Mouse (Mus musculus) small intestine, adult 2 months (tissue): ENCODE data around the gene Fbxo46. TPM values are rescaled to one million over a fixed set of nuclear protein-coding genes. Genes with fewer than 3 reads are reported as not detected.

Source experiments
- H3K27ac ChIP-seq: fragments of 200-500 bp; 2 replicates; pipeline ENCODE4 v1.5.1; 2012; ENCODE audit warnings: low read depth, low read length, control low read depth, inconsistent platforms; ENCODE audit not compliant: insufficient read depth
- H3K27me3 ChIP-seq: fragments of 200-500 bp; 2 replicates; pipeline ENCODE4 v1.6.1; 2012; ENCODE audit warnings: mild to moderate bottlenecking, moderate library complexity, low read length, inconsistent platforms; ENCODE audit not compliant: control insufficient read depth, insufficient read depth
- H3K36me3 ChIP-seq: fragments of 200-500 bp; 2 replicates; pipeline ENCODE4 v1.6.1; 2012; ENCODE audit warnings: mild to moderate bottlenecking, low read length, control low read depth, inconsistent platforms; ENCODE audit not compliant: control insufficient read depth, insufficient read depth
- H3K4me1 ChIP-seq: fragments of 200-500 bp; 2 replicates; pipeline ENCODE4 v1.6.1; 2012; ENCODE audit warnings: low read length, inconsistent platforms, mixed read lengths; ENCODE audit not compliant: control insufficient read depth, insufficient read depth, insufficient read length
- H3K4me3 ChIP-seq: fragments of 200-500 bp; 2 replicates; pipeline ENCODE4 v1.5.1; 2012; ENCODE audit warnings: low read depth, mild to moderate bottlenecking, control low read depth, inconsistent platforms, low read length, moderate library complexity
- CTCF ChIP-seq: fragments of 200-500 bp; IDR thresholded peaks from 2 replicates; pipeline ENCODE4 v1.5.1; 2012; ENCODE audit warnings: low read depth, mild to moderate bottlenecking, control low read depth, inconsistent platforms, low read length, moderate library complexity, mixed read lengths; ENCODE audit not compliant: insufficient replicate concordance, insufficient read length; ENCODE audit errors: extremely low read depth
- POLR2A ChIP-seq: fragments of 200-500 bp; IDR thresholded peaks from 2 replicates; pipeline ENCODE4 v1.6.1; 2012; ENCODE audit warnings: low read depth, mild to moderate bottlenecking, control low read depth, inconsistent platforms, low read length, moderate library complexity
- WGBS: fragments of 180-500 bp; shearing (Covaris S2); methylation state at CpG from one replicate; pipeline ENCODE4 v1.1.7; 2018; 5-methylcytosine and 5-hydroxymethylcytosine counted together
- polyA plus RNA-seq: library from polyadenylated mRNA; depleted of rRNA; stranded (reverse); fragments of >200 nt; gene quantifications from 2 replicates; pipeline ENCODE4 v1.2.3, GENCODE M21; 2012

The Fbxo46 gene
- polyA plus RNA-seq, 1 experiment = 14.9 TPM

DNA sequence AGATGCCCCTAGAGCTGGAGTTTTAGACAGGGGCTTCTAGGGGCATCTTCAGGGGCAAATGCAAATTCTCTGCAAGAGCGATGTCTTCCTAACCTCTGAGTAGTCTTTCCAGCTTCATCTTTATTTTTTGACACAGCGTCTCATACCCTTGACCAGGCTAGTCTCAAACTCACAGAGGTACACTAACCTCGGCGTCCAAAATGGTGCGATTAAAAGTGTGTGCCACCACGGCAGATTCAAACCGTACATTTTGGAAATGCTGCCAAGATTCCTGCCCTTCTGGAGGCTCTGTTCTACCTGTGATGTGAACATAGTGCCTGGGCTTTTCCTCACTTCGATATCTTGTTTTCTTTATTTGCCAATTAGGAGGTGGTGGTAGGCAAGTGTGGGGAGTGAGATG, 576 bp upstream of the Fbxo46 start:
- H3K27ac ChIP-seq = no peak overlapping the region
- WGBS = 85% methylated on average over 8 of the region's 8 CpGs

GRCm38 (mm10) chr7:19121686-19122085, 2.0 kb downstream of the Fbxo46 start:
- Histone ChIP-seq H3K4me1 (peaks cover 10% of the 10 kb centered on the region), H3K27ac (no peak overlapping the region), H3K4me3 (no peak overlapping the region), H3K27me3 (no peaks in the 10 kb centered on the region), H3K36me3 (peaks cover 3% of the 10 kb centered on the region)
- WGBS = 78% methylated on average over 4 of the region's 4 CpGs
- no peak for TF ChIP-seq POLR2A
- no peak for TF ChIP-seq CTCF

More for the DNA sequence above, 576 bp upstream of the Fbxo46 start:
- no peaks in the 10 kb centered on the region for H3K27me3 ChIP-seq
- H3K4me1 ChIP-seq = peaks cover 7% of the 10 kb centered on the region
- no peak for TF ChIP-seq POLR2A
- TF ChIP-seq CTCF = no peak
- H3K36me3 ChIP-seq = no peaks in the 10 kb centered on the region
- H3K4me3 ChIP-seq = no peak overlapping the region

DNA sequence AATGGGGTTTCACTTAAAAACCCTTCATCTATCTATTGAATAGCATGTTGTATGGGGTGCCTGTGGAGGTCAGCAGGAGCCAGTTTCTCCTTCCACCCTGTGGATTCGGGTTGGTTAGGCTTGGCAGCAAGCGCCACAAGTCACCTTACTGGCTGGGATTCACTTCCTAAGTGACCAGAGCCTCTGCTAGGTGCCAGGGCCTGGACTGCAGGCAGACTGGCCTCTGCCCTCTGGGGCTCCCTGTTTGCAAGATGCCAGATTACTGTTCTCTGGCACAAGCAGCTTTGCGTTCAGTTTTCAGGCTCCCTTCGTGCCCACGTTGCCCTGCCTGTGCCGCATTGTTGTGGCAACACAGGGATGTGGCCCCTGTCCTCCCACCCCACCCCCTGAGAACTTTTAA, 5.1 kb downstream of the Fbxo46 start:
- Histone ChIP-seq H3K4me1 (peaks cover 5% of the 10 kb centered on the region; the same call in 1 of the 2 replicates), H3K4me3 (no peak overlapping the region), H3K27ac (no peak overlapping the region), H3K27me3 (no peaks in the 10 kb centered on the region), H3K36me3 (peaks cover 9% of the 10 kb centered on the region)
- WGBS = 85% methylated on average over 6 of the region's 6 CpGs
- TF ChIP-seq CTCF (no peak), POLR2A (no peak)

DNA sequence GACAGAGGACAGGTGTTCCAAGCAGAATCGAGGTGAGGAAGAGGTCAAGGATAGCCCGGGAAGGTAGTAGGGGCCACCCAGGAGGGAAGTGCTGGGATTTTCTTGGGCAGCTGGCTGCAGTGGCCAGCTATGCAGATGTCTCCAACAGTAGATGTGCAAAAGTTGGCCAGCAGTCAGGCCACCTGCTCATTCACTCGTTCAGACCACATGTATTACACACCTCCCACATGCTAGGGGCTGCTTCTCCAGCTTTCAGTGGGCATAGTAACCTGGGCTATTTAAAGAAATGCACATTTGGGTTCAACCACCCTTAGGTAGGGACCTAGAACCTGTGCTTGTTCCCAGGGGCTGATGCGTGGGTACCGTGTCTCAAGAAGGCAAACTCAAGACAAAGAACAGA, 8.1 kb downstream of the Fbxo46 start:
- Histone ChIP-seq H3K4me1 (peaks cover 7% of the 10 kb centered on the region; the same call in 1 of the 2 replicates), H3K36me3 (peaks cover 9% of the 10 kb centered on the region), H3K27ac (no peak overlapping the region), H3K27me3 (no peaks in the 10 kb centered on the region), H3K4me3 (no peak overlapping the region)
- no peak for TF ChIP-seq CTCF
- no peak for TF ChIP-seq POLR2A
- 62% methylated on average over 5 of the region's 5 CpGs for WGBS

DNA sequence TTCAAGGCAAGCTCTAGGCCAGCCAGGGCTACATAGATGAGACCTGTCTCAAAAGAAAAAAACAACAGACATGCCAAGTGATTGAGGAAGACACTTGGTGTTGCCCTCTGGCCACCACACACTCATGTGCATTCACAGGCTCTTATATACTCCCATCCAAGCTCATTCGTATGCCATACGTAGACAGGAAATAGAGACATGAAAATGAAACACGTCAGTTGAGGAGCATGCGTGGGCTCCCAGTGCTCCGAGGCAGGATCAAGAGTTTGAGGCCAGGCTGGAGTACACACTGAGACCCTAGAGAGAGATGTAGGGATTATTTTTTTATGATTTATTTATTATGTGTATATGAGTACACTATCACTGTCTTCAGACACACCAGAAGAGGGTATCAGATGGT, 9.7 kb downstream of the Fbxo46 start:
- peaks cover 5% of the 10 kb centered on the region; the same call in 1 of the 2 replicates for H3K4me1 ChIP-seq
- H3K36me3 ChIP-seq = peaks cover 9% of the 10 kb centered on the region
- no peak overlapping the region for H3K4me3 ChIP-seq
- H3K27me3 ChIP-seq = no peaks in the 10 kb centered on the region
- no peak overlapping the region for H3K27ac ChIP-seq
- TF ChIP-seq CTCF = no peak
- no peak for TF ChIP-seq POLR2A
- 87% methylated on average over 5 of the region's 5 CpGs for WGBS

DNA sequence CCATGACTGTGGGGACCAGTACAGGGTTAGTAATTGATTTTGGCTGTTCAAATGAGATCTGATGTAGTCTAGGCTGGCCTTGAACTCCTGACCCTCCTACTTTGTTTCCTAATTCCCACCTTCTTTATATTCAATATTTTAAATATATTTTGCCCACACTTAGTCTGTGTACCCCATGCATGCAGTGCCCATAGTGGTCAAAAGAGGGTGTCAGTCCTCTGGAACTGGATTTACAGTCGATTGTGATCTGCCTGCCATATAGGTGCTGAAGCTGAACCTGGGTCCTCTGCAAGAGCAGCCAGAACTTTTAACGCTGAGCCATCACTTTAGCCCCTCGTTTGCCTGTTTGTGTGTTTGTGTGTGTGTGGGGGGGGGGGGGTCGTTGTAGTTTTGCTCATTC, 11.0 kb downstream of the Fbxo46 start:
- Histone ChIP-seq H3K4me3 (no peak overlapping the region), H3K27ac (peak overlapping the region; percentile 70; the same call in 1 of the 2 replicates), H3K27me3 (no peaks in the 10 kb centered on the region), H3K4me1 (peaks cover 2% of the 10 kb centered on the region; the same call in 1 of the 2 replicates), H3K36me3 (peaks cover 14% of the 10 kb centered on the region)
- WGBS = 25% methylated on average over 4 of the region's 4 CpGs
- TF ChIP-seq POLR2A (no peak), CTCF (no peak)

DNA sequence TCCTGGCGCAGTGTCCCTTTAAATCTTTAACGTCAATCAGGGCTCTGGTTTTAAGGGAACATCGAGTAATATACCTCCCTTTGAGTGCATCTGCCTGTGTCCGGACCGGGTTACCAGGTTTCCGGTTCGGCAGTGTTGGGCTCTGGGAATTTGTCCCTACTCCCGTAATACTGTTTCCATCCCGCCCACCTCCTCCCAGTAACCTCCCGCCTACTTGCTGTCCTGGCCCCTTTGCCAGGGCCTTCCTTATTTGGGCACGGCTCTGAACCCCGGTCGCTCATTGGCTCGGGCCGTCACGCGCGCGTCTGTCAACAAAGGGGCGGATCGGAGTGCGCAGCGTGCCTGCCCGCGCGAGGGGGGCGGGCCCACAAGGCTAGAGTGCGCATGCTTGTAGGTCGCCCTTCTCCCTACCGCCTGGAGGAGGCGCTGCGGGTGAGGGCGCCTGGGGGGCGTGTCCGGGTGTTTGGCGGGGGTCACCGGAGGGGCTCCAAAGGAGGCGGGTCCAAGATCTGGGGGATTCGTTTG, 11.7 kb downstream of the Fbxo46 start:
- under 1% methylated on average over 39 of the region's 39 CpGs for WGBS
- Histone ChIP-seq H3K4me1 (peaks cover 2% of the 10 kb centered on the region; the same call in 1 of the 2 replicates), H3K4me3 (peak overlapping the region; percentile 54), H3K27me3 (no peaks in the 10 kb centered on the region), H3K36me3 (peaks cover 20% of the 10 kb centered on the region), H3K27ac (peak overlapping the region; percentile 70)
- TF ChIP-seq CTCF (peak; percentile 68; the same call in 1 of the 2 replicates), POLR2A (no peak)
